Mouse (Mus musculus) ZHBTc4 (cell line): ENCODE data around the gene Prrt4.
"Not testable (repeated sequence)": the region's sequence is repeated elsewhere in the genome, so short reads cannot be mapped to it uniquely, and the experiment has no call there.

Experiments
- DNase-seq: peaks from one replicate; pipeline ENCODE4 v3.0.0-alpha.2; 2011; ENCODE audit warnings: low read depth, low spot score

The Prrt4 gene

DNA sequence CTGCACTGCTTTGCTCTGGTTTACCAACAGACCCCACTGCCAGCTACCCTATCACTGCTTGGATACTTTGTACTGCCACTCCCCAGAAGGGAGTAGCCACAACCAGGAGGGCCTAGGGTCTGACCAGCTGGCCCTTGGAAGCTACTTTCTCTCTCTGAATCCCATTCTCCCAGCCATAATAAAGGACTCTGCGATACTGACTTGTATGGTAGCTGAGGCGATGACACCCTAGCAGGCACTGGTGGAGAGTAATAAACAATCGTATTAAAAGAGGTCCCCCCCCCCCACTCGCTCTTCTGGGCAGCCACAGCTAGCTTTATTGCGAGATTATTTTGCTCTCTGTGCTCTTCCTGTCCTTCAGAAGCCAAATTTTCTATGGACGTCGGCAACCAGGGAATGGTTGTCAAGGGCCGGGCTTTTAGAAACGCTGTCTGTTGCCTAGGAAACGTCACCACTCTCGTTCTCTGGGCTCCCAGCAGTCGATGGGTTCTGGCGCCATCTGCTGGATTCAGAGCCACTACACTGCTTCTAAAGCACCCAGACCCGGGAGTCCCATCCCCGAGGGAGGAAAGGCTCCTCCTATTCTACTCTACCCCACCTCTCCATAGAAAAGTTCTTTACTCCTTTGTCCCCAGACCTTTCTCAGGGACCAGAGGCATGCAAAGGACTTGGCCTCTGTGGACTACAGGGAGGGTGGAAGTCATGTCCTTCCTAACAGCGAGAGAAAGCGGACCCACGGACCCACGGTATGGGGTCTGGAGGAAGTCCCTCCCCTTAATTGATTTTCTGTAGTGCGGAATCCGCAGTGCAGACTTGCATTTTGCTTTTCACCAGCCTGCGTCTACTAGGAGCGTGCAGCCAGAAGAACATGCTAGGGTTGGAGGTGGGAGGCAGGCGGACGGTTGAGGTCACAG lies 19.2 kb upstream of the Prrt4 start:
- DNase-seq, result peak; percentile 96

DNA sequence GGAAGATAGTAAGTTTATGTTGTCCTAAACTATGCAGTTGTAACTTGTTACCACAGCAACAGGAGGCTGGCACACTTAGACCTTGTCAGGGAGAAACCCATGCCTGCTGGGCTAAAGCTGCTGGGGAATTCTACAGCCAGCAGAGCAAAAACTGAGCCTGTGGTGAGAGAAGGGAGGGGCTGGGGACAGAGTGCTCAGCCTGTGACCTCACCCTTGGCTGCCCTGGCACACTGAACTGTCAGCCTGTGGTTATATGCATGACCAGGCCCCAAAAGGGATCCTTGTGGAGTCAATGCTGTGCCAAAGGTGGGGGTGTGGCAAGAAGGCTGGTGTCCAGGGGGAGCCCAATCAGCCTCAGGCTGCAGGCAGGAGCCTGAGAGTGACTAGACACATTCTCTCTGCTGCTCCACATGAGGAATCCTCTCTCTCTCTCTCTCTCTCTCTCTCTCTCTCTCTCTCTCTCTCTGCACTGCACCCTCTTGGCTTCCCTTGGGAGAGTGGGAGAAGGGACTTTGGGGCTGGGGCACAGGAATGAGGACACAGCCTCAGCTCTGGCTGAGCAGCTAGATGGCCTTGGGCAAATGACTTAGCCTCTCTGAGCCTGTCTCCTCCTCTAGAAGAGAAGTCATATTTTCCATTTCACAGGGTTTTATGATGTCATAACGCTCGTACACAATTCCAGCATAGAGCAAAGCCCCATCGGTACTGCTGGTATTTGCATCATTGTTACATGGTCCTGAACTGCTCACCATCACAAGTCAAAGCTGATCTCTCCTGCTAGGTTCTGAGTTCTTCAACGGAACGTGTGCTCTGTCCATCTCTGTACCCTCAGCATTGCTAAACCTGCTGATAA lies 16.7 kb upstream of the Prrt4 start:
- no peak for DNase-seq

DNA sequence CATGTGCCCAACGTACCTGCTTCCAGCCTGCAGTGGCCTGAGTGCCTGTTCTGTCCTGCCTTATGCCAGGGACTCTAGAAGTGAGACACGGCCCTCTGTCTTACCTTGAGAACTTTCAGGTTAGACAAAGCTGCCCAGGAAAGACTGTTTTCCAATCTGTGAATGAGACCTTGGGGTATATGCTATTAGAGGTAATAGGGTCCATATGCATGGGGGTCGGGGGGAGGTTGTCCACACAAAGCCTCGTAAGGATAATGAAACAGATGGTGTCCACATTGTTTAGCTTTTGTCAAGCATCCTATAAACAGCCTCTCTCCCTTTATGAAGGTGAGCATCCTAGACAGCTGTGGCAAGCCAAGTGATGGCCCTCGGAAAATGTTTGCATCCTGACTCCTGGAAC lies 15.8 kb upstream of the Prrt4 start:
- no peak for DNase-seq

DNA sequence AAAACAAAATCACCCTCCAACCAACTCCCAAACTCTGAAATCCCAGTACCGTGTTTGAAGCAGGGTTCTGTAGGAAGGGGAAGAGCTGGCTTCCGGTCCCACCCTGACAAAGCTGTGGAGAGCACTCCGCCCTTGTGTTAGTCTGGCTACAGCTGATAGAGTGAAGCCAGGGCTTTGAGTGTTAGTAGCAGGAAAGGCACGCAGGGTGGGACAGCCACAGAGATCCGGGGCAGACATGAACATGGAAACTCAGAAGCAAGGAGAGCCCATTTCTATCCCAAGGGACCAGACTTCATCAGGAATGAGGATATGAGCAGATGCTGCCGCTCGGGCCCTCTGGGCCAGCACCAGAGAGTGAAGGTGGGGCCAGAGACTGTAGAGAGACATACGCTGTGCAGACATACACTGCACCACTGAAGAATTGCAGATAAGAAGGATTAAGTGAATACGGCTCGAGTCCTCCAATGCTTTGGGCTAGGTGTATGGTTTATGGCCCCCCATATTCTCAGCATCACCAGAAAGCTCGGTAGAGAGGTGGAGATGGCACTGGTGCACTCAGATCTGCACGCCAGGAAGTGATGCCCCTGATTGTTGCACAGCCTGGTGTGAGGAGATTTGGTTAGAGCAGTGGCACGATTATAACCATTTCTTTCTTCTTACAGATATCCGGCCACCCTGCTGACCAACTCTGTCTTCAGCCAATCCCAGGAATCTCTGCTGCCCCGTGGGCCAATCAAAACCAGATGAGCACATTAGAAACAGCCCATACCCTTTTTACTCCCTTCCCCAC lies 14.8 kb upstream of the Prrt4 start:
- peak; percentile 56 for DNase-seq

DNA sequence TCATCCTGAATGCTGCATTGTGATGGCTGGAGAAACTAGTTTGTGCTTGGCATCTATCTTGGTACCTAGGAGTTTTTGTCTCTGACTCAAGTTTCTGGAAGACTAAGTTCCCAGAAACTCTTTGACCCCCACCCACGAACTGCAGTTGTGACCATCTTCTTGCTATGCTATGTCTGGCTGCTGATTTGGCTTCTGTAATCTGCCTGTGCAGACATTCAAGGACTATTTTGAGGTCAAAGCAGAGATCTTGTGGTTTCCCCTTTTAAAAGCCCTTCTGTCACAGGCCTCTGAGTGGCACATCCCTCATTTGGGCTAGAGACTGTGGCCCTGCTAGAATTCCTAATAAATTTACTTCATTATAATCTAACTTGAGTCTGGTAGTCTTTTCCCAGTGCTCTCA lies 8.6 kb upstream of the Prrt4 start:
- DNase-seq, result no peak

DNA sequence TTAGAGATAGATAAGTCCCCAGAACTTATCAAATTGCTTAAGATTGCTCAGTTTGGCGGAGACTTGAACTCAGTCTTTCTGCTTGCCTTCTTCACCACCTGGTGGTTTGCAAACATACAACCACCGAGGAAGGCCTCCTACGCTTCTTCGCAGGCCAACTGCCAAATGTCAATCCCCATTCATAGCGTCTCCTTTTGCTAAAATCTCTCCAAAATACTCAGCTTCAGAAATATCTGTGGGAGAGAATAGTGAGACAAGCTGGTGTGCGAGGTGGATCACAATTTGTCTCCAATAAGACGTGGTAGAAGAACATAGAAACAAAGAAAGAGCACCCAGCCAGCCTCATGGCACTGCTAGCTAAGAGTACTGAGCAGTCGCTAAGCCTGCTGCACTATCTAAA lies 459 bp upstream of the Prrt4 start:
- no peak for DNase-seq

DNA sequence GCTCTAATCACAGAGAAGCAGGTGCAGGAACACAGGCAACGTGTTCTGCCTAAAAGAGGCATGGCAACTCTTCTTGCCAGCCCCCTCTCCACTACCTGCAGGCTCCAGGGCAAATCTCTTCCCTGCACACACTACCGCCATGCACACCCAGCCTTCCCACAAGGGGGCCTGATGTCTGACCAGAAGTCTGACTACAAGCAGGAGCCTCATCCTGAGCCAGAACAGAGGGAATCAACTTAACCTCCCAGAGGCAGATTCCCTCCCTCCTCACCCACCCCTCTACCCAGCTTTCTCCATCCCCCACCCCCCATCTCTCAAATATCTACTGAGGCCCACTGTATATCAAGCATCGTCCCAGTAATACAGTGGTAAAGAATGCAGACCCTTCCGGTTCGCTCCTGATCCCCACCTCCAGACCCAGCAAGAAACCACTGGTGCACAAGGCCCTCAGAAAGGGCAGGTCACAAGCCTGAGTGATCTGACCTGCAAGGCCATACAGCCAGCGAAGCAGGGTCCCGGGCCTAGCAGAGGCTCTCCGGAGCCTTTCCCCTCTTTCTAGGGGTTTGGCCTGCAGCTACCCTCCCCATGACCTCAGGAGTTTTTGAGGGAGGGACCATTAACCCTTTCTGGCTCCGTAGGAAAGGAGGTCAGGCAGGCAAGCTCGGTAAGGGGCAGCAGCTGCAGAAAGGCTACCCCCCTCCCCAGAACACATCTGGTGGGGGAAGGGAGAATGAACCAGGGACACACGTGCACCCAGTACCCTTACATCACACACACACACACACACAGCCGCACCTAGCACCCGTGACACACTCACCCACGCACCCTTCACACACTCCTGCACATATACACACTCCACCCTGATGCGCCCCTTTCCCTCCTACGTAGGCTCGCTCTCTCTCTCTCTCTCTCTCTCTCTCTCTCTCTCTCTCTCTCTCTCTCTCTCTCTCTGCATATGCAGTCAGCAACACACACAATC lies 1.2 kb downstream of the Prrt4 start:
- peak; percentile 54 for DNase-seq

DNA sequence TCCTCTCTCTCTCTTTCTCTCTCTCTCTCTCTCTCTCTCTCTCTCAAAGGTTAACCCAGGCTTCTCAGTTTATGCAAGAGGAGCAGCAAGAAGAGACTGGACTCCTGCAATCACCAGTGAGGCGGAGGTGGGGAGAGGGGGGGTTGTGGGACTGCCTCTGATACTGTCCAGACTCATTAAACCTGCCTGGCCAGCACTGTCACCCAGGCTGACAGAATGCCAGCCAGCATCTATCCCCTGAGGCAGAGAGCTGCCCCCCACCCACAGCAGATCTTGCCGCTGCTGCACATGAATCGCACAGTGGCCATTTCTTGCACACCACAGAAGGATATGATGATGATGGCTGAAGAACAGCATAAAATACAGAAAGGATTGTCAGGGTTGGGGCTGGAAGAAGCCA lies 4.3 kb downstream of the Prrt4 start:
- no peak for DNase-seq

DNA sequence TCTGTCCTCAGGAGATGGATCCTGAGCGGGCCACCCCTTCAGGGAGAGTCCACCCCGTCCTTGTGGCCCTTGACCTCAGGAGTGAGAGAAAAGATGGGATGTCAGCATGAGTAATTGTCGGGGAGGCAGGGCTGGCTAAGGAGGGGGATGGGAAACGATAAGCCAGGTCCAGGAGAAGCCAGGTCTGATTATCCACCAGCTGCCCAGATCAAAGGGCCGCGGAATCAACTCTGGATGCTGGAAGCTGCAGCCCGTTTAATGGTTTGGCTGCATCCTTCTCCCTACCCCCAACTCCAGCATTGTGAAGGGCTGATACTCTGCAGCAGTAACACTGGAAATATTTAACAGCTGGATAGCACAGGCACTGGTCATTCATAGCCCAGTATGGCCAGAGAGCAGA lies 5.0 kb downstream of the Prrt4 start:
- no peak for DNase-seq

DNA sequence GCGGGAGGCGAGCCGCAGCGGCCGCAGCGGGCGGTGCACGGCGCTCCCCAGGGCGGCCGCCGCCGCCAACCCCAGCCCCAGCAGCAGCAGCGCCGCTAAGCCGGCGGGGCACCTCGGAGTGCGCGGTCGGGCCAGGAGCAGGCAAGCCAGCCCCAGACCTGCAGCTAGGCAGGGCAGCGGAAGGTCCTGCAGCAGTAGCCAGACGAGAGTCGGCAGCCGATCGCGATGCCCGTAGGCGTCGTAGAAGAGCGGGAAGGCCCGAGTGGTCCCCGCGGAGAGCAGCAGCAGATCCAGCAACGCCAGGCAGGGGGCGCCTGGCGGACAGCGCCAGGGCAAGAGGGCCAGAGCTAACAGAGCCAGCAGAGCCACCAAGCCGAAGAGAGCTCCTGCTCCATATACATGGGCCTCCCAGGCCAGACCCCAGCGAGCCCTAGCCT lies 8.4 kb downstream of the Prrt4 start:
- DNase-seq, result peak; percentile 90

DNA sequence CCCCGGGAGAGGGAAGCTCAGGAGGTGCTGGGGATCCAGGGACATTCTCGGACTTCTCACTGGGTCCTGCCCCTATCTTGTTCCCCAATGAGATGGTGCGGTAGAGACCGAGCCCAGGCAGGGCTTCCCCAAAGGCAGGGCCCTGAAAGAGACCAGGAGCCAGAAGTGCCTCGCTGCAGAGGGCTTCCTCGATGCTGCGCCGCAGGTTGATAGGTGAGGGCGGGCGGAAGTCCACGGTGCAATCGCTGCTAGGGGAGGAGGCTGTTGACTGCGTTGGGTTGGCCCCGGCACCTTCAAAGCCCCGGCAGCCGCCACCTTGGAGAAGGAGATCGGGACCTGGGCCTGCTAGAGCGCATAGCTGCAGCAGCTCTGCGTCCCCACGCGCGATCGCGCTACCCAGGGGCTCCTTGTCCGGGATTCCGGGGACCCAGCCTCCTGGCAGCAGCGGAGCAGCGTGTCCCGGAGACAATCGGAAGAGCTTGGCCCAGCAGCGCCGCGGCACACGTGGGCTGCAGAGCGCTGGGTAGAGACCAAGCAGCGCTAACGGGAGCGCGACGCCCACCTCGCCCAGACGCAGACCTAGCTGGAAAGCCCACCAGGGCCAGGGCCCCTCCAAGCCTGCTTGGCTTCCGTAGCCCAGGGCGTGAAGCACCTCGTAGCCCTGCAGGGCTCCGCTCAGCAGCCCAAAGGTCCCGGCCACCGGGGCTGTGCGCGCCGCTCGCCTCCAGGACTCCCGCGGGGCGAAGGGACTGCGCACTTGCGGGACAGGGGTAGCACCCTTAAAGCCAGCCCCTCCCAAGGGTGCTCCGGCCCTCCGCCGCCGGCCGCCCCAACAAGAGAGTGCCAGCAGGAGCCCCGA lies 9.1 kb downstream of the Prrt4 start:
- peak; percentile 85 for DNase-seq

DNA sequence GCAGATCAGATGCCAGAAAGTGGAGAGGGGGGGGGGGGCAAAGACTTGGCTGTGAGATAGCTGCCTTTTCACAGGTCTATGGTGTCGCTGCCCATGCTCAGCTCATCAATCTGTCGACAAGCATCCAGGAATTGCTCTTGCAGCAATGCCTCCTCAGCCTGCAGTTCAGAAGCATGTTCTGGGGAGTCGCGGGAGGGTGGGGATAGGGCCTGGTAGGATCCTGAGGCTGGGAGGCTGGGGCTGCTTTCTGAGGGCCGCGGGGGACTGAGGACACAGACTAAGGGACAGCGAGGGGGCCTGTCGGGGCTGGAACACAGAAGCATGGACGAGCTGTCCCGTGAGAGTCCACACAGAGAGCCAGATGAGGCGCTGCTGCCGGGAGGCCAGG lies 9.7 kb downstream of the Prrt4 start:
- DNase-seq, result no peak

DNA sequence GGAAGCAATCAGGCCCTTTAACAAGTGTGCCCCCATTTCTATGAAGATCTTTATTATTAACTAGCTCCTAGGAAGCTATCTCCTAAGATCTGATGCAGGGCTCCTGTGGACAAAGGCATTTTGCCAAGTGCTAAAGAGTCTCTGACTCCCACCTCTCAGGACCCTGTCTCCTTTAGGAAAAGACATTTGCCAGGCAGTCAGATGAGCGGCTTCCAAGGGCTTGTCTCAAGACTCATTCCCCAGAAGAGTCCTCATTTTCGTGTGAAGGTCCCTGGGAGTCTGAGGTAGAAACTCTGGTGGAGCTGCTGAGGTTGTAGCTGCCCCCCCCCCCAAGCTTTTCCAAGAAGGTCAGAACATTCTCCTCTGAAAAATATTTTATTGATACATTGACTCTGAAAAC lies 10.5 kb downstream of the Prrt4 start:
- DNase-seq, result no peak

DNA sequence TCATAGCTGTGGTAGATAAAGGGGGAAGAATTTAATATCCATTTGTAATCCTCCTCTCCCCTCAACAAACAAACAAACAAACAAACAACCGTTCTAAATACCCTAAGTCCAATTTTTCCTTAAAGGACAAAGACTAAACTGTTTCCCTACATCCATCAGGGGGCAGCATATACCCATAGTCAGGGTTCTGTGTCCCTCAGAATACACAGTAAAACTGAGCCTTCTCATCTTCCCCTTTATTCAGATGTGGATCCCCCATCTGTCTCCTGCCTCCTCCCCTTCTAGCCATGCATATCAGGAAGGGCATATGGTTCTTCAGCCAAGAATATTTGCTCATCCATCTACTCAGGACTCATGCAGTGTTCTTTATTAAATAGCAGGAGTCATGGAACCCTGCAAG lies 13.2 kb downstream of the Prrt4 start:
- peak; percentile 61 for DNase-seq

DNA sequence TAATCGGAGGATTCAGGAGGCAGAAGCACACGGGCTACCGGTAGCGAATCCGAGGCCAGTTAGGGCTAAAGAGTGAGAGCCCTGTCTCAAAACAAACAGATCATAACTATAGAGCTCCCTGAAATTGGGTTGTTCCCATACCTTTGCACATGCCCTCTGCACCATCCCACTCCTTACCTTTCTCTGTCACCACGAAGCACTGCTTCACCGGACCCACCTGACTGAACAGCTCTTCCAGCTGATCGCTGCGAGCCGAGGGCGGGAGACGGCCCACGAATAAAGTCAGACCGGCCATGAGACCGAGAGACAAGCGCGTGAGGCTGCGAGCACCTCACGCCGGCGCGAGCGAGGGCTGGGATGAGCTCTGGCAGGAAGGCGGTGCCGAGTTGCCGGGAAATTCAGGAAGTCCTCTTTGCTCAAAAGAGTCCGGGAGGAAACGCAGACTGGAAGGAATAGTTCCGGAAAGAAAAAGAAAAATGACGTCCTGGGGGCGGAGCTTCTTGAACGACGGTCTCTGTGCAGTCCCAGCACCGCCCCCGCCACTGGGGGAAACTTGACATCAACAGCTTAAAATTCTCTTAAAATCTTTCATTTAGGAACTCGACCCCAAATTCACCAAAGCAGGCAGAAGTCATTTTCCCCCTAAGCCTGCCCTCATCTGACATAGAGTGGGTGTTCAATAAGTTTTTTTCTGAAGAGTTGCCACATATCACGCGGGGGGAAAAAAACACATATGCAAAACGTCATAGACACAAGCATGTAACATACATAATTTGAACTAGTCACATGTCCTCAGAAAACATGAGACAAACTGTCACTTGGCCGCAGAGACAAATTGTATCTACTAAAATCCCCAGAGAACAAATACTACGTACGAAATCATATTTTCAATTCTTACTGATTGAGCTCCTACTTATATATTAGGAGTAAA lies 14.8 kb downstream of the Prrt4 start, which contains the start of gene Rbm28:
TSS of gene Rbm28 (minus strand) at position 693 of the 931 bp plus-strand sequence.
- peak; percentile 96 for DNase-seq

DNA sequence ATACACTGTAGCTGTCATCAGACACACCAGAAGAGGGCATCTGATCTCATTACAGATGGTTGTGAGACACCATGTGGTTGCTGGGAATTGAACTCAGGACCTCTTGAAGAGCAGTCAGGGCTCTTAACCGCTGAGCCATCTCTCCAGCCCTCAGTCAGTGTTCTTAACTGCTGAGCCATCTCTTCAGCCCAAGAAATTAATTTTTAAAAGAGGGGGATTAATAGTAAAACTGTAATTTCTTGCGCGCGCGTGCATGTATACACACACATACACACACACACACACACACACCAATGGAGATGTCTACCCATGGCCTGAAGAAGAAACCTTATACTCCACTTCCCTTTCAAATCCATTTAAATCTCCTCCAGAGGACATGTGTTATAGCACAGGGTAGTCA lies 18.1 kb downstream of the Prrt4 start:
- not testable (repeated sequence) for DNase-seq

DNA sequence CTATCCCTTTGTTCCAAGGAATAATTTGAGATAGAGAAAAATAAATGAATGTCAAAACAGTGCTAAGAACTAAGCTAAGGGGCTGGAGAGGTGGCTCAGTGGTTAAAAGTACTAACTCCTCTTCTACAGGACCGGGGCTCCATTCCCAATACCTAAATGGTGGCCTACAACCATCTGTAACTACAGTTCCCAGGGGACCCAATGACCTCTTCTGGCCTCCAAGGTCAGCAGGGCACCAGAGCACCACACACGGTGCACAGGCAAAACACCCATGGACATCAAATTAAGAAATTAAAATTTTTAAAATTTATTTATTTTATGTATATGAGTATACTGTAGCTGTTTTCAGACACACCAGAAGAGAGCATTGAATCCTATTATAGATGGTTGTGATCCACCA lies 18.6 kb downstream of the Prrt4 start:
- no peak for DNase-seq

DNA sequence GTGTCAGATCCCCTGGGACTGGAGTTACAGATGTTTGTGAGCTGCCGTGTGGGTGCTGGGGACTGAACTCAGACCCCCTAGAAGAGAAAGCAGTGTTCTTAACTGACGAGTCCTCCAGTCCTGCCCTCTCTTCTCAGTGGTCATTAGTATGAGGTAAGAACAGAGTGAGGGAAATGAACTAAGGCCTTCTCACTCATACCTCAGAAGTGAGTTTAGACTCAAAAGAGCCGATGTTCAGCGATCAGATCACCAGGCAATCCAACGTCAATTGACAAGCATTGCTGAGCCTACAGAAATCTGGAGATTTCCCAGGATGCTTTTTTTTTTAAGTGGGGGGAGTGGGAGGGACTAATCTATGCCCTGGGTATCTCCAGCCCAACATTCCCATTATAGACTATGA lies 23.1 kb downstream of the Prrt4 start:
- DNase-seq, result no peak

DNA sequence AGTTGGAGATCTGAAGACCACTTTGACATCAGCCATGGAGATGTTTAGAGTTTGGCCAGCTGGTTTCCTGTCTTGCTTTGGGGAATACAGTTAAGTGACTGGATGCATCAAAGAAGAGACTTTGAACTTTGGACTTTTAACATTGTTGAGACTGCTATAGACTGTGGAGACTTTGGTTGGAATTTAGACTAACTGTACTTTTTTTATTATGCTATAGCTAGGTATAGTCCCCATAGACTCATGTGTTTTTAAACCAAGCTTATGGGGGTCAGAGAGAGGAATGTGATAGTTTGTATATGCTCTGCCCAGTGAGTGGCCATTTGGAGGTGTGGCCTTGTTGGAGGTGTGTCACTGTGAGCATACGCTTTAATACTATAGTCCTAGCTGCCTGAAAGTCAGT lies 29.4 kb downstream of the Prrt4 start:
- DNase-seq, result no peak
